Mouse (Mus musculus): ENCODE results near the gene Zfp362.

Gene Zfp362

DNA sequence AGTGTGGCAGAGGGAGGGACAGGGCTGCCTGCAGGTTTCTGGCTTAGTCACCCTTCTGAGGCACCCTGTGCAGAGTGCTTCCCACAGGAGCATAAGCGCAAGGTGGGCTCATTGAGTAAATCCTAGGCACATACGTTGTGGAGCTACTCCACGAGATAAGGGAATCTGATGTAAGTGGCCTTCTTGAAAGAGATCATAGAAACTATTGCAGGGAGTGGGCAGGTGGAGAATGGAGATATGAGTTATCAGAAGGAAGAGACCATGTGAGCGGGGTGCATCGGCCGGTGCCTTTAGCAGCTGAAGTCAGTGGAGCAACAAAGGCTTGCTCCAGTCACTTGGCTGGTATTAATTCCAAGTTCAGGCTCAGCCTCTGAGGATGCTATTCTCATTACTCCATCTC, 45.8 kb downstream of the Zfp362 start:
- no peak for DNase-seq (ENCODE audit: low spot score in 2 of 2)

DNA sequence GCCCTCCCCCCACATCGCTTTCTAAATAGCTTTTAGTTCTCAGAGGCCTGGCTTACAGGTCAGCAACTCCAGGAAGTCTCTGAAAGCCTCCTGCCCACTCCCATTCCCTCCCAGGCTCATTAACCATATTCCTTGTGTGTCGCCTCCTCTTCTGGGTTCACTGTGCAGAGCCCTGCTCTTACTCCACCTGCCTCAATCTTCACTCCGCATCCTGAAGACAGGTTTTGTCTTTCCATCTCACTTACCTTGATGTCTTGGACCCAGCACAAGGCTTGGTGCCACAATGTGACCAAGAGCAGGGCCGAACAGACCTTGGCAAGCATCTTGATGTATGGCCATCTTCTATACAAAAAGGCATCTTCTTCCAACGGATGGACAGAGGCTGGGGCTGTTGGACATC, 46.6 kb downstream of the Zfp362 start:
- DNase-seq (ENCODE audit: low spot score in 2 of 2) = no peak

DNA sequence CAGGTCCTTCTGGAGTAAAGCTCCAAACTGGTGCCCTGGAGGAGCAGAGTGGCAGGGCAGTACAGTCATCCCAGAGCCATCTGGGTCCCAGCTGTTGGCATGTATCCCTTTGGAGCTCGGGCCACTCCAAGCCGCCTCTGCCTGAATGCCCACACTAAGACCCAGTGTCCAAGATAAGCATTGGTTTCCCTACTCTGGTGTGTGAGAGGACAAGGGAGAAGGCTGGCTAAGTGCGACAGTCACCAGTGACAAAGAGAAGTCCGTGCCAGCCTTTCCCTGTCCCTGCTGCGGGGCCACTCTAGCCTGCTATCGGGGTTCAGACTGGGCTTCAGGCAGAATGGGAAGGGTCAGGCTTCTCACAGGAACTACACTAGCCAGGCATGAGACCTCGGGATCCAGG, 49.9 kb downstream of the Zfp362 start:
- no peak for DNase-seq (ENCODE audit: low spot score in 2 of 2)

DNA sequence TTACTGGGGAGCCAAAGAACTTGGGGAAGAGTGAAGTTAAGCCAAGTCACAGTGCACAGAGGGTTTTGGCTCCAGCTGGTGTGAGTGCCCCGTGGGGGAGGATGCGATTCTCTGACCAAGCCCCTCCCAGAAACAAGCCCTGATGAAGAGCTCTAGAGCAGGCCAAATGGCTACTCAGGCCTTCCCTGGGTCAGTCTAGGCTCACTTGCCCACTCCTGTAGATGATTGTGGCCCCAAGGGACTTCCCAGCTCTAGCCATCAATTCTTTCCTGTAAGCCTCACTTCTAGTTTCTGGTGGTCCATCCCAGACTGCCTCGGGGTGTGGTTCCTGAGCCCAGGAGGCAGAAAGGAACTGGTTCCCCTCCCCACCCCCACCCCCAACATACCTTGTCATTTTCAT, 50.8 kb downstream of the Zfp362 start, which contains the start of gene A3galt2:
Gene A3galt2 (plus strand): TSS at position 301 of the 400 bp plus-strand sequence.
- no peak for DNase-seq (ENCODE audit: low spot score in 2 of 2)

DNA sequence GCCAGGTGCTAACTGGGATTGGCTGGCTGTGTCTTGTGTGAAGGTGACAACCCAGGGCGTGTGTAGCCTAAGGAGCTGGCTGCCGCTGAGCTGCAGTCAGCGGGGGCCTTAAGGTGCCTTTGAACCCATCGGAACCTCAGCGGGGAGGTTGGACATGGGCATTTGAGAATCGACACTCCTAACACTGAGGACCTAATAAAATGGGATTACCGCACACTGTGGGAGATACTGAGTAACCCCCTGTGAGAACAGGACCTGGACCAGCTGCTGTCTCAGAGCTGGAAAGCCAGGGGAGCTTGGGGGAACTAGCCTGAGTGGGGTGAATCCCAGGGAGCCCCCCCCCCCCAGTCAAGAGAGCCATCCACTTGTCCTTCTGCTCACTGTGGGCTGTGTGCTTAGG, 52.3 kb downstream of the Zfp362 start:
- no peak for DNase-seq (ENCODE audit: low spot score in 2 of 2)

DNA sequence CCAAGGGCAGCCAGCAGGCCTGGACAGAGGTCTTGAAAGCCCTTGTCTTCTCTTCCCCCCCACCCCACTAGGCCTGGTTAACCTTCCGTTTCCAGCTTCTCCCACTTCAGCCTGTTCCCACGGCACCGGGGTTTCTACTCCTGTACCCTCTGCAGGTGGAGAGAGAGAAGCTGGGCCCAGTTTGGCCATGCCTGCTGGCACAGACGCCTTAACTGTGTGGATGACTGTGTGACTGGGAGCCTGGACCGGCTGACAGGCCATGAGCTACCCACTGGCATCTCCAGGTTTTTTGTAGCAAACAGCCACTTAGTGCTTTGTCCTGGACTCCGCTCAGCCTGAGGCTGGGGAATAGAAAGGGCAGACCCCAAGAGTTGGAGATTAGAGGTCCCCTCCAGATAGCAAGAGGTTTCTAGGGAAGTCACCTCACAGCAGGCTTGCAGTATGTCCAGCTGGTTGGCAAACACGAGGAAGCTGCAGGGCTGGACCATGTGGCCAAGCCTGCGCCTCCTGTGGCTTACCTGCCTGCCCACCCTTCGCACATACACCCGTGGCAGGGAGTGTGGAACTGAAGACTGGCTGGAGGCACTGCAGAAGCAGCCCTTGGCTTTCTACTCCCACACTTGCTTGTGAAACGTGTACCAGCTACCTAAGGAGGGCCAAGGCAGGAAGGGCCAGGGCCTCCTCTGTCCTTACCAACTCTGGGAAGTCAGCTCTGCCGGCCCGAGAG, 53.7 kb downstream of the Zfp362 start:
- no peak for DNase-seq (ENCODE audit: low spot score in 2 of 2)

DNA sequence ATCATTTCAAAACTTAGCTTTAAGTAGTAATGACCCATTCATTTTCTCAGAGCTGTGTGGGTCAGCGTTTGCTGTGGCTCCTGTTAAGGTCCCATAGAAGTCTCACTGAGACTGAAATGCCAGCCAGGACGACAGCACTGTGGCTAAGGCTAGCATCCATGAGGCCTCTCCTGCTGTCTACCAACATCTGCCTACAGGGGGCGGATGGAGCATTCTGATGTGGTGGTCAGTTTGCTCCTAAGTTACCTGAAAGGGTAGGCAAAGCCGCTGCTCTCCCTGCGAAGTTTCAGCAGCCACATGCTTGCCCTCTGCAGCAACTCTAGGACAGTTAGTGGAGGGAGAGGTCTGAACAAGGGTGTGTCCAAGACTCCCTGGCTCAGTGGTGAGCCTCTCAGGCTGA, 54.8 kb downstream of the Zfp362 start:
- no peak for DNase-seq (ENCODE audit: low spot score in 2 of 2)

DNA sequence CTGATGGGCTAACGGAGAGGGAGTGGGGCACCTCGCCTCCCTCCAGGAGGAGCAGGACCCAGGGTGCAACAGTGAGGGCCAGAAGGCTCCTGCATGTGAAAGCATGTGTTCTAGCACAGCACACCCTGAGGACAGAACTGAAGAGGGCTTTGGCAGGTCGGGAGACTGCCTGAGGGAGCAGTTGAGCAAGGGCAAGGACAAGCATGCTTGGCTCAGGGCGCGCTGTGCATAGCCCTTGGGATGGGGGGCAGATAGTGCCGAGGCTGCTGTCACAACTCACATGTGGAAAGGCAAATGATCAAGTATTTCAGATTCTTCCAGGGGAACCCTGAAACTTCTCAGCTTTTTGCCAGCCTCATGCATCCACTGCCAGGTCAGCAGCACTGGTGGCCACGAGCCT, 57.5 kb downstream of the Zfp362 start:
- DNase-seq (ENCODE audit: low spot score in 2 of 2) = no peak

DNA sequence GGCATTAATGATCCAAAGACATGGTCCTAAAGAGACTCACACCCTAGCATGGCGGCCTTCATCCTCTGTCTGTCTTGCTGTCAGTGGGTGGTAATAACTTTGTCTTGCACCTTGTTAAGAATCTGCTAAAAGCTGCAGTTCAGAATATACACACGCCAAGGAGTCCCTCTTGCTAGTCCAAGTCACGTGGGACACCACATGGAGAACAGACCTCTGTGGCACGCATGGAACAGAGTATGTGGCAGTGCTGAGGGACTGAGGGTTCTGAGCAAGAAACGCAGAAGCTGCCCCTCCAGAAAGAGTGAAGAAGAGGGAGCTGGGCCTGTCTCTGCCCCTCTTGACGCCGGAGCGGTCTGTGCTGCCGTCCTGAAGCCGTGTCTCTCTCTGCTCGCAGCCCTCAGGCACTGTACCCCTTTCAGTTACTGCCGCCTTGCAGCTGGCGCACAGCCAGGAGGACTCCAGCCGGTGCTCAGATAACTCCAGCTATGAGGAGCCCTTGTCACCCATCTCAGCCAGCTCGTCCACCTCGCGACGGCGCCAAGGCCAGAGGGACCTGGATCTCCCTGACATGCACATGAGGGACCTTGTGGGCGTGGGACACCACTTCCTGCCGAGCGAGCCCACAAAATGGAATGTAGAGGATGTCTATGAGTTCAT, 58.1 kb downstream of the Zfp362 start:
- DNase-seq (ENCODE audit: low spot score in 2 of 2) = no peak

DNA sequence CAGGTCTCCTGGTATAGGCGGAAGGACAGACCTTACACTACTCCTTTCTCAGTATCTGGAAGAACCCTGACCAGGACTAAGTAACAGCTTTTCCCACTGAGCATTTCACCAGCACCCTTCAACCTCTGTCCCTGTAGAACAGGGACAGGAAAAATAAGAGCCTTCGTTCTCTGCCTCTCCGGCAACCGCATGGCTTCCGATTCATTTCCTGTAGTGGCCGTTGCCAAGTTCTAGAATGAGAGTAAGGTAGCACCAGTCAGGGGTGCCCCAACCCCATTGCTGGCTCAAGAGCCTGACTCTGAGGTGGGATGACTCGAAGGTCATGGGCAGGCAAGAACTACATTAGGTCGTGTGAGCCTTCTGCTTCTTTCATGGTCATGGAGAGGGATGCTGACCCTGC, 60.7 kb downstream of the Zfp362 start:
- no peak for DNase-seq (ENCODE audit: low spot score in 2 of 2)

DNA sequence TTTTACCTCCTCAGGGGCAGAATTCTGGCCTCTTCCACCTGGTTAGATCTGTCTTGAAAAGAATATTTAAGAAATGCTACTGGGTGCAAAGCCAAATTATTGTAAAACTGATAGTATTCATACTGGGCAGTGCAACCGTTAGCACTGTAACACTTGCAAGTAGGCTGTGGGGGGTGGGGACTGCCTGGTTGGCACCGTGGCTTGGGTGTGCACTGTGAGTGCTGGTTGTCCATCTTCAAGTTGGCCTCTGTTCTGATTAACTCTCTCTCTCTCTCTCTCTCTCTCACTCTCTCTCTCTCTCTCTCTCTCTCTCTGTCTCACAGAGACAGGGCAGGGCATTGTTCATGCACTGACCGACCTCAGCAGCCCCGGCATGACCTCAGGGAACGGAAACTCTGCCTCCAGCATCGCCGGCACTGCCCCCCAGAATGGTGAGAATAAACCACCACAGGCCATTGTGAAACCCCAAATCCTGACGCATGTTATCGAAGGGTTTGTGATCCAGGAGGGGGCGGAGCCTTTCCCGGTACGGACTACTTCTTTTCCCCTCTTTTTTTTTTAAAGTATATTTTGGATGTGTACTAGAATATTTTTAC, 62.7 kb downstream of the Zfp362 start:
- no peak for DNase-seq (ENCODE audit: low spot score in 2 of 2)

DNA sequence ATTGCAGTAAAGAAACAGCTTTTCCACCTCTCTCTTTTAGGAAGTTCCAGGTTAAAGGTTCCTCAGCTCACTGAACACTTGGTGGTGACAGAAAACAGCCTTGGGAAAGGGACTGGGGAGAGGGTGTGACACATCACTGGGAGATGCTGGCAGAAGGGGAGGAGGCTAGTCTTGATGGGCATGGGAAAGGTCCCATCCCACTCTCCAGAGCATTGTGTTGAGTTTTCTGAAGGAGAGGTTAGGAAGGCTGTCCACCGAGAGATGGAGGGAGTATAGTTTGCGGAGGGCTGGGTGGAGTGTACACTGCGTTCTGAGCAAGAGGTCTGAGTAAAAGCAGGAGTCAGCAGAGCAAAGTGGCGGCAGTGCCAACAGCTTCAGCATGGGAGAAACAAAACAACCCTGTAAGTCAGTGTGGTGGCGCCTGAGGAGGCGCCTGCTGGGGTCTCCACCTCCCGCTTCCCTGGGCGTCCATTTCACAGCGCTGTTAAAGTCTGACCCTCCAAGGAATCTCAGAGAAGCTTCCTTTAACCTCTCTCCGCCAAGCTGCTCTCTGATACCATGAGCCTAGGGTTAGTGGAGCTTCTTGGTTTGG, 63.4 kb downstream of the Zfp362 start:
- no peak for DNase-seq (ENCODE audit: low spot score in 2 of 2)

DNA sequence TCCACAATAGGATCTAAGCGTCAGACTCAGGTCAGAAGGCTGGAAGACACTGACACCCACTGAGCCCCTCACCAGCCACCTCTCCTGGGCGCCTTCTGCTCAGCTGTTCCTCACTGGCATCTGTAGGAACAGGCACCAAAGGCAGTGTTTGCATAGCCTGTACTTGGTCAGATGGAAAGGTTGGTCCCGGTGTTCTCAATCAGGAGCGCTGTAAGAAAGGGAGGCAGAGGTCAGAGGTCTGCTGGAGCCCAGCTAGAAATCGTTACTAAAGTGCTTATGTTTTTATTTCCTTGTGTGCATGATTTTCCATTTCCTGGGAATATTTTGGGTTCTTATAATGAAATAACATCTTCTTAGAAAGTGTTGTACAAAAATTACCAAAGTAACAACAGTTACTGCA, 63.9 kb downstream of the Zfp362 start:
- DNase-seq (ENCODE audit: low spot score in 2 of 2) = no peak

DNA sequence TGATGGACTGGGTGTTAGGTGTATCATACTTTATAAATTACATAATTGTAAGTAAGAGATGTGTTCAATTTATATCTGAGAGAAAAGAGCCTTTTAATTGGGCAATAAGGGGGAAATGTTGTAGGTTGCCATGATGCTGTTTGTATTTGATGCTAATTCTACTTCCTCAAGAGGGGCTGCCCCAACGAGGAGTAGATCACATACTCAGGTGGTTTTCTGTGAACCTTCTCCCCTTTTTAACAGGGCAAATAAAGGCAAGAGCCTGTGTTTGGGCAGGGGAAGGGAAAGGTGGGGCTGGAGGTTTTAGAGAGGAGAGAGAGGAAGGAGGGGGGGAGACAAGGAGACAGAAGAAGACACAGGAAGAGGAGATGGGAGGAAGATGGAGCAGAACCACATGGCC, 65.0 kb downstream of the Zfp362 start:
- no peak for DNase-seq (ENCODE audit: low spot score in 2 of 2)

DNA sequence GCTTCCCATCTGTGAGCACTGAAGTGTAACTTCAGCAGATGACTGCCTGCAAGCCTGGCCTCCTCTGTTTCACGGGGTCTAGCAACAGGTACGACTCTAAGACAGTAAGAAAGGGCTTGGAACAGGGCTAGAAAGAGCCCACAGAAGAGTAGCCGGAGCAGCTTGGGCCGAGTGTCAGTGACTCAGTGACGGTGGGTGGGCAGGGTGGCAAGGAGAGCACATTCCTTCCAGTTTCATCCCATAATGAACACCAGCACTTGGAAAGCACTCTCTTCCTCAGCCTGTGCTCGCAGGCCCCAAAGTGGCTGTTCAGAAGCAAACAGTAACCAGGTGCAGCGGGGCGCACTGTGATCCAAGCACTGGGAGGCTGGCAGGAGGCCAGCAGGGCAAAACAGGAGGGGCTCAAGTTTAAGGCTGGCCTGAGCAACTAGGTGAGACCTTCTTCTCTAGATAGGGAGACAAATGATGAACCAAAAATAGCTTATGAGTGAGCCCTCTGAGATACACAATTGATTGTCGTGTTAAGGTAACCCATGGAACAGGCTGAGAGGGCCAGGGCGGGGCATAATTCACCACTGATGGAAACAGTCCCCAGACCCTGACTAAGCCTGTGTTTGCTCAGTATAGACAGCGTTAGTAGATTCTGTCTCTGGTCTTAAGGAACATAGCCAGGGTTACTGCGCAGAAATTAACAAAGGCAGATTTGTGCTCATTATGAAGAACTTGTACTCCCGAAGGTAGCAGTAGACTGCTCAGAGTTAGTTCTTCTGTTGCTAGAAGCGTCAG, 67.8 kb downstream of the Zfp362 start:
- DNase-seq (ENCODE audit: low spot score in 2 of 2) = no peak

DNA sequence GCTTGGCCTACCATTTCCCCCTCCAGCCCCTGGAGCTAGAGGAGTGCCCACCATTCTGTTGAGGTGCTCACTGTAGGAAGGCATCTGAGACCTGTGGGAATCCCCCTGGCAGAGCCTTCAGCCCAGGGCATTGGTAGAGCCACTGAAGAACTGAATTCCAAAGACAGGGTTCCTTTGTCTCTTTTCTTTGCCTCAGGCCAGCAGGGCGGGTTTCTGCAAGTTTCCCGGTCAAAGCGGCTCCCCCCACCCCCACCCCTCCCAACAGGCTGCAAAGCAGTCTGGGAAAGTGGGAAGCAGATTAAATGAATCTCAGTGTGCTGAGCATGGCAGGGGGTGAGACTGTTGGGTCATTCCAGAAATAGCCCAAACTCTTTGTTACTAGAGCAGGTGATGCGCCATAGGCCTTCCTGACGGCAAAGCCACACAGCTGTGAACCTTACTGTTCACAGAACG, 68.7 kb downstream of the Zfp362 start:
- DNase-seq (ENCODE audit: low spot score in 2 of 2) = no peak

DNA sequence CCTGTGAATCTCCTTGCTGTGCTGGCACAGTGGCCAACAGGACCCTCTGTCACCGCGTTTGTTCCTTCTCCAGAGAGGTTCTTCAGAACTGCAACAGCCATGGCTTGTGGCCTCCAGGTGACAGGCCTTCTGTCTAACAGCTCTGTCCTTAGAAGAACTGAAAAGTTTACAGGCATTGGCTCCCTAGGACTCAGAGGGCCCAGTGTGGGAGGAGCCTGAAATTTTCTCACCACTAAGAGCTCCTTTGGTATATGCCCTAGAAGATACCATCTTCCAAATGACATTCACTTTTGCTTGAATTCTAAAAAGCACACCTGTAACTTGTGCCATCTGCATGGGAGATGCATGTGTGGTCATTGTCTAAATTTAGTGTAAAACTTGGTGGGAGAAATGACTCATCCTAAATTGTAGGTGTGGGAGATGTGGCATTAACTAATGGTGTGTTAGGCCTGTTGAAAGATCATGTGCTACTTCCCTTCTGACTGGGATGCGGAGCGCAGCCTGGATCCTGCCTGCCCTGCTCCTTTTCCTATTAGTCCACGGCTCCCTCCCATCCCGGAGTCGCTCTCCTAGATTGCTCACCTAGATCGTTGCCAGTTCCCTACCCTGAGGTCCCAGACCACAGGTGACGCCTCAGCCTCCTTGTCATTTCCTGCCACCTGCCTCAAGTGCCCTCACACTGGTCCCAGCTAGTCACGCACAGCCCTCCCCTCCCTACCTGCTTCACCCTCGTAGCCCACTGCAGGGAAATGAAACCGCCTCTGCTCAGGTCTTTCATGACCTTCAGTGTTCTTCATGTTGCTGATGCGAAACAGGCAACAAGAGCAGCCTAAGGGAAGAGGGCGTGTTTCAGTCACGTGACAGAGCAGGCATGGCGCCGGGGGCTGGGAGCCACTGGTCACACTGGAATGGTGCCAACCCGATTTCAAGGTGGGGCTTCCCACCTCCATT, 70.8 kb downstream of the Zfp362 start:
- DNase-seq (ENCODE audit: low spot score in 2 of 2) = no peak

DNA sequence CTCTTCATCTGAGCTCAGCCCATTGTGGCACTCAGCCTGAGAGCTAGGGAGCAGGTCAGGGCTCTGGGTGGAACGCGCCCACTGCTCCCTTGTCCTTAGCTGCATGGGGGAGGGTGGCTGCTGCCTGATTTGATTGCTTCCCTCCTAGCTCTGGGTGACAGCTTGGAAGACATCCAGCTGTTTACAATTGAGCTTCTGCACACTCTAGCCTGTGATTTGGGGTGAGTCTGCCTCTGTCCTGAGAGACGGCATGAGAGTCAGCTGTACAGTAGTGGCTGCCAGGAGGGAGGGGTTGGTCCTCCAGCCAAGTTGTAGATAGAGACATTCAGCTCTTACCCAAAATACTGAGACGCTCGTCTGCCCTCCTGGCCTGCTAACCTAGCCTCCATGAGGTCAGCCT, 71.6 kb downstream of the Zfp362 start:
- DNase-seq (ENCODE audit: low spot score in 2 of 2) = peak in 1 of 2 experiments; percentile 53

DNA sequence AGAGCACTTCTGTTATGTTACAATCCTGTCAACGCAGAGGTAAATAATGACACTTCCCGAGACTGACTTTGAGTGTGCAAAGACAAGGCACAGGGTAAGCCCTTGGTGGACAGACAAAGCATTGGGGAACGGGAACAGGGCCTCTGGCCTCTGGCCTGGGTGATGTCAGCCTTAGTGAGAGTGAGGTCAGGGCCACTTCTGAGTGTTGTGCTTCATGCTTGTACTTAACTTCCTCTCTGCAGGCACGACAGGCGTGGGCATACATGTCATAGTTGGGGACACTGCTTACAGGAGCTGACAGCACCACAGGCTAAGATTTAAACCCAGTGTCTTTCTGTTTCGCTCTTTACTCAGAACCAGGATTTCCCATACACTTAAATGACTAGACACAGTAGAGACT, 72.3 kb downstream of the Zfp362 start:
- no peak for DNase-seq (ENCODE audit: low spot score in 2 of 2)

DNA sequence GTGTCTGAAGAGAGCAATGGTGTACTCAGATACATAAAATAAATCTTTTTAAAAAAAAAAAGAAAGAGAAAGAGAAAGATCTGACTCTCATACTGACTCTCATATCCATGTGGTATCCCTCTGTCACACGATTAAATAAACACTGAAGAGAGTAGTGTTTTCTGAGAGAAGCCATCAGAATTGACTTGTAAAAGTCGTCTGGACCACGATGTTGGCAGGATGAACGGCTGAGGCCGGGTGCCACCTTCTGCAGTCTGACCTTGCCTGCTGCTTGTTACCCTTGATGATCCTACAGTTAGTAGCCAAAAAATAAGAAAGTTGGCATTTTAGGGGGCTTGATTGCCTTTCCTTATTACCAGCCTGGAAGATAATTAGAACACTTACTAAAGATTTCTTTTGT, 73.1 kb downstream of the Zfp362 start:
- no peak for DNase-seq (ENCODE audit: low spot score in 2 of 2)

DNA sequence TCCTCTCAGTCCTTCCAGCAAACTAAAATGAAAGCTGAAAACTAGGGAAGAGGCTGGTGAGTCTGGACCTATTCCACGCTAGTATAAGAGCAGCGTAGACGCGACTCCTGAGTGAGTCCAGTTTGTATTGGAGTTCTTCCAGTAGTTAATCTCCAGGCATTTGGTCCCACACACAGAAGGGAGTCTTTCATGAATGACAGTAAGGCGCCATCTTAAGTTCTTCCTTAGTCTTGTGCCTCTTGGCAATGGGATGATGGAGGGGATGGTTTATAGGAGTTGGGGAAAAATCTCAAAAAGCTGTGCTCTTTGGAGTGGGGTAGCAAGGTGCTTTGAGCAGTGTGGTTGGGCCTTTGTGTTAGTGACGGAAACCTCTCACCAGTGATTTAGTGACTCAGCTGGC, 75.6 kb downstream of the Zfp362 start:
- no peak for DNase-seq (ENCODE audit: low spot score in 2 of 2)

All from frontal cortex, postnatal 36 days (tissue).